Mouse (Mus musculus) midbrain, embryonic 12.5 days (tissue): ENCODE measurements around the gene Ly9. TPM values are rescaled to one million over a fixed set of nuclear protein-coding genes. Genes with fewer than 3 reads are reported as not detected.

Source experiments
- ATAC-seq: fragments of 200-750 bp; cut with Nextera tagmentation; 2 replicates; pipeline ENCODE4 v1.8.0; 2017; ENCODE audit warnings: low read depth, moderate TSS enrichment, moderate library complexity; ENCODE audit not compliant: low FRiP score
- H3K27ac ChIP-seq: fragments of 300-500 bp; sonication (generic); replicated peaks from 2 replicates; pipeline ENCODE4 v1.5.1; 2016; ENCODE audit warnings: mild to moderate bottlenecking
- H3K27me3 ChIP-seq: fragments of 300-500 bp; sonication (generic); 2 replicates; pipeline ENCODE4 v1.6.1; 2016; ENCODE audit warnings: mild to moderate bottlenecking
- H3K36me3 ChIP-seq: fragments of 300-500 bp; sonication (generic); 2 replicates; pipeline ENCODE4 v1.6.1; 2016
- H3K4me1 ChIP-seq: fragments of 300-500 bp; sonication (generic); 2 replicates; pipeline ENCODE4 v1.6.1; 2016
- H3K4me2 ChIP-seq: fragments of 300-500 bp; sonication (generic); replicated peaks from 2 replicates; pipeline ENCODE4 v1.6.1; 2016; ENCODE audit warnings: mild to moderate bottlenecking, moderate library complexity
- H3K4me3 ChIP-seq: fragments of 300-500 bp; sonication (generic); 2 replicates; pipeline ENCODE4 v1.5.1; 2016; ENCODE audit warnings: mild to moderate bottlenecking
- H3K9ac ChIP-seq: fragments of 300-500 bp; sonication (generic); replicated peaks from 2 replicates; pipeline ENCODE4 v1.6.1; 2016; ENCODE audit warnings: mild to moderate bottlenecking, moderate library complexity
- H3K9me3 ChIP-seq: fragments of 300-500 bp; sonication (generic); 2 replicates; pipeline ENCODE4 v1.6.1; 2016; ENCODE audit warnings: mild to moderate bottlenecking
- WGBS: fragments of 180-500 bp; shearing (Covaris S2); methylation state at CpG from one replicate; pipeline ENCODE4 v1.1.7; 2016; 5-methylcytosine and 5-hydroxymethylcytosine counted together
- polyA plus RNA-seq: library from polyadenylated mRNA; unstranded; fragments of >200 nt; fragmentation: Nextera tagmentation; extraction: Ambion mirVana; gene quantifications from 2 replicates; pipeline ENCODE4 v1.2.1, GENCODE M21; 2016

Ly9 gene
- 0.10 TPM in 1 of 2 replicates, not detected in the other for polyA plus RNA-seq

- H3K27me3 ChIP-seq = no peaks in the 10 kb centered on the region
- no peaks in the 10 kb centered on the region for H3K4me1 ChIP-seq
- H3K9me3 ChIP-seq = no peaks in the 10 kb centered on the region
- no peak within 1 kb of the TSS for H3K4me2 ChIP-seq
- WGBS = 82% methylated on average over 9 of the region's 9 CpGs
- H3K4me3 ChIP-seq = no peak within 1 kb of the TSS
- ATAC-seq = no peak
- H3K27ac ChIP-seq = no peak within 1 kb of the TSS
- no peak within 1 kb of the TSS for H3K9ac ChIP-seq
- no peaks in the 10 kb centered on the region for H3K36me3 ChIP-seq
Observed at GRCm38 (mm10) chr1:171607176-171607575, at the start of gene Ly9. Ly9 (minus strand) TSS chr1:171607410.

- no peaks in the 10 kb centered on the region for H3K9me3 ChIP-seq
- no peaks in the 10 kb centered on the region for H3K27me3 ChIP-seq
- H3K36me3 ChIP-seq = no peaks in the 10 kb centered on the region
- no peak within 1 kb of the TSS for H3K9ac ChIP-seq
- H3K27ac ChIP-seq = no peak within 1 kb of the TSS
- H3K4me3 ChIP-seq = no peak within 1 kb of the TSS
- ATAC-seq = no peak
- WGBS = 92% methylated on average over 5 of the region's 5 CpGs
- H3K4me1 ChIP-seq = no peaks in the 10 kb centered on the region
- no peak within 1 kb of the TSS for H3K4me2 ChIP-seq
Observed at GRCm38 (mm10) chr1:171652734-171653133, 45.5 kb upstream of the Ly9 start, which contains the start of gene Slamf7. Slamf7 (minus strand) TSS chr1:171653035.

GRCm38 (mm10) chr1:171648840-171649239, 41.6 kb upstream of the Ly9 start:
- Histone ChIP-seq H3K27ac (no peak overlapping the region), H3K27me3 (no peaks in the 10 kb centered on the region), H3K4me2 (no peak overlapping the region), H3K4me1 (no peaks in the 10 kb centered on the region), H3K4me3 (no peak overlapping the region), H3K36me3 (no peaks in the 10 kb centered on the region), H3K9me3 (no peaks in the 10 kb centered on the region), H3K9ac (no peak overlapping the region)
- no peak for ATAC-seq
- 78% methylated on average over 8 of the region's 8 CpGs for WGBS

- Histone ChIP-seq H3K9ac (no peak overlapping the region), H3K4me3 (no peak overlapping the region), H3K27ac (no peak overlapping the region), H3K4me2 (no peak overlapping the region), H3K4me1 (no peaks in the 10 kb centered on the region), H3K36me3 (no peaks in the 10 kb centered on the region), H3K9me3 (no peaks in the 10 kb centered on the region), H3K27me3 (no peaks in the 10 kb centered on the region)
- no peak for ATAC-seq
- 86% methylated on average over 5 of the region's 5 CpGs for WGBS
Observed at GRCm38 (mm10) chr1:171647716-171648115, 40.5 kb upstream of the Ly9 start.

- no peak overlapping the region for H3K27ac ChIP-seq
- H3K9me3 ChIP-seq = no peaks in the 10 kb centered on the region
- no peaks in the 10 kb centered on the region for H3K36me3 ChIP-seq
- no peak for ATAC-seq
- 78% methylated on average over 5 of the region's 5 CpGs for WGBS
- H3K4me1 ChIP-seq = no peaks in the 10 kb centered on the region
- no peaks in the 10 kb centered on the region for H3K27me3 ChIP-seq
- no peak overlapping the region for H3K4me3 ChIP-seq
- H3K9ac ChIP-seq = no peak overlapping the region
- no peak overlapping the region for H3K4me2 ChIP-seq
Observed at GRCm38 (mm10) chr1:171646429-171646940, 39.3 kb upstream of the Ly9 start.

DNA sequence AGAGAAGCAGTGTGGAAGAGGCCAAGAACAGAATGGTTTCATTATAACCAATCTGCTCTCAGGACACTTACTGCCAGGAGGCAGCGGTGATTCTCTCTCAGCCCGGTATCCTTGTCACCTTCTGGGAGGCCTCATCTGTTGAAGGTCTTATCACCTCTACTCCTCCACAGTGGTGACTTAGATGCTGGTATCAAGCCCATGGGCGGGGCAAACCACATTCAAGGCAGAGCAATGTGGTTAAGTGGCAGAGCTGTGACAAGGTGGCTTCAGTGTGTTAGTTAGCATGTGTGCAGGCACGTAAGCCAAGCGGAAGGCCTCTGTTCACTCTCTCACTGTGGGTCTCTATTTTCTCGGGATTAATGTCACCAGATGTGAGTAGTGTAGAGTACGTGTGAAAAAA, 36.4 kb upstream of the Ly9 start:
- WGBS = 82% methylated on average over 7 of the region's 7 CpGs

GRCm38 (mm10) chr1:171640796-171641195, 33.6 kb upstream of the Ly9 start:
- Histone ChIP-seq H3K9ac (no peak overlapping the region), H3K9me3 (no peaks in the 10 kb centered on the region), H3K27ac (no peak overlapping the region), H3K4me3 (no peak overlapping the region), H3K27me3 (no peaks in the 10 kb centered on the region), H3K4me2 (no peak overlapping the region), H3K36me3 (no peaks in the 10 kb centered on the region), H3K4me1 (no peaks in the 10 kb centered on the region)
- WGBS = 94% methylated on average over 6 of the region's 6 CpGs
- no peak for ATAC-seq

More for the DNA sequence above, 36.4 kb upstream of the Ly9 start:
- Histone ChIP-seq H3K4me3 (no peak overlapping the region), H3K27ac (no peak overlapping the region), H3K9me3 (no peaks in the 10 kb centered on the region), H3K4me2 (no peak overlapping the region), H3K9ac (no peak overlapping the region), H3K4me1 (no peaks in the 10 kb centered on the region), H3K27me3 (no peaks in the 10 kb centered on the region), H3K36me3 (no peaks in the 10 kb centered on the region)
- ATAC-seq = no peak

GRCm38 (mm10) chr1:171638686-171639085, 31.5 kb upstream of the Ly9 start:
- WGBS = 58% methylated on average over 2 of the region's 2 CpGs
- no peaks in the 10 kb centered on the region for H3K36me3 ChIP-seq
- no peaks in the 10 kb centered on the region for H3K27me3 ChIP-seq
- no peak overlapping the region for H3K4me3 ChIP-seq
- ATAC-seq = no peak
- no peak overlapping the region for H3K9ac ChIP-seq
- no peak overlapping the region for H3K27ac ChIP-seq
- no peaks in the 10 kb centered on the region for H3K9me3 ChIP-seq
- H3K4me2 ChIP-seq = no peak overlapping the region
- no peaks in the 10 kb centered on the region for H3K4me1 ChIP-seq

DNA sequence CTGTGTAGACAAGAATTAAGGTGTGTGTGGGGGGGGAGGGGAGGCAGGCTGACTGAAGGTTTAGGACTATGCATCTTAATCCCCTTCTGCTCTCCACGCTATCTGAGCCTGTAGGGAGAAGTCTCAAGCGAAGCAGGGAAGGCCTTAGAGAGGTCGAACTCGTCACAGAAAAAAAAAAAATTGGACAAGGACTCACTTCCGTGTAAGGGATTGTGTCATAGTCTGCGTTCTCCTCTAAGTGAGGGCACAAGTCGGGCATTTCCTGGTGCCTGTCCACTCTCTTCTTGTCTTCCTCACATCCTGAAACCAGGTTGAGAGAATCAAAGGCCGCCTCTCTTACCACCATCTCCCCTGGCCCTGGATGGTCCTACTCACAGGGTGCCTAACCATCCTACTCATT, 29.9 kb upstream of the Ly9 start:
- no peak for ATAC-seq
- Histone ChIP-seq H3K9ac (no peak overlapping the region), H3K36me3 (no peaks in the 10 kb centered on the region), H3K27me3 (no peaks in the 10 kb centered on the region), H3K9me3 (no peaks in the 10 kb centered on the region), H3K4me3 (no peak overlapping the region), H3K4me2 (no peak overlapping the region), H3K4me1 (no peaks in the 10 kb centered on the region), H3K27ac (no peak overlapping the region)
- 85% methylated on average over 8 of the region's 8 CpGs for WGBS

GRCm38 (mm10) chr1:171635696-171636095, 28.5 kb upstream of the Ly9 start:
- WGBS = 62% methylated on average over 6 of the region's 6 CpGs
- Histone ChIP-seq H3K9ac (no peak overlapping the region), H3K27ac (no peak overlapping the region), H3K4me1 (no peaks in the 10 kb centered on the region), H3K4me2 (no peak overlapping the region), H3K36me3 (no peaks in the 10 kb centered on the region), H3K9me3 (no peaks in the 10 kb centered on the region), H3K4me3 (no peak overlapping the region), H3K27me3 (no peaks in the 10 kb centered on the region)
- no peak for ATAC-seq

DNA sequence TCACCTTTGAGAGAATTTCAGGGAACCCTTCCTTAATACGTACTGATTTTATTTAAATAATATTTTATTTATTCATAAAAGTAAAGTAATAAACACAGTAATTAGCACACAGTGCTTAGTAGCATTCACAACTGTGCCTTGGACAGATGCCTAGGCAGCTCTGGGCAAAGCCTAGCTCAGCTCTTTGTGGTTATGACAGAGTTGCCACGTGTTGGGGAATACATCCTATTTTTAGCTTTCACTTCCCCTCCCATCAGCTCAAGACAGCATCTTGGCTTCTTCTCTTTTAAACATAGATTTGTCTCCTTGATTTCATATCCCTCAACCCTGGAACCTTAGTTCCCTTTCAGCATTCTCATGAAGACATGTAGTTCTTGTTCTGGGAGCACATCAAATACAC, 24.2 kb upstream of the Ly9 start:
- Histone ChIP-seq H3K4me1 (no peaks in the 10 kb centered on the region), H3K36me3 (no peaks in the 10 kb centered on the region), H3K4me3 (no peak overlapping the region), H3K27me3 (no peaks in the 10 kb centered on the region), H3K9ac (no peak overlapping the region), H3K9me3 (no peaks in the 10 kb centered on the region), H3K27ac (no peak overlapping the region), H3K4me2 (no peak overlapping the region)
- ATAC-seq = no peak
- 84% methylated on average over 2 of the region's 2 CpGs for WGBS

DNA sequence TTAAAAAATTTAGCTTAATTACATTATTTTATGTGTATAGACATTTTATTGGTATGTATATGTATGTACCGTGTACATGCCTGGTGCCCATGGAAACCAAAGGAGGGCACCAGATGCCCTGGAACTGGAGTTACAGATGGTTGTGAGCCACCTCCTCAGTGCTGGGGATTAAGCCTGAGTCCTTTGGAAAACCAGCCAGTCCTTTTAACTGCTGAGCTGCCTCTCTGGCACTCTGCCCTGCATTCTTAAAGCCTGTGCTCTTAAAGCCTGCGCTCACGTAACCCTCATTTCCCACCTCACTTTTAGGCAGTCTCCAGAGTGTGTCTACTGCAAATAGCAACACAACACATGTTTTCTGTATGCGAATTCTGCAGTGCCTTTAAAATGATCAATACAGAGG, 23.7 kb upstream of the Ly9 start:
- no peaks in the 10 kb centered on the region for H3K4me1 ChIP-seq
- no peaks in the 10 kb centered on the region for H3K27me3 ChIP-seq
- H3K27ac ChIP-seq = no peak overlapping the region
- ATAC-seq = no peak
- no peaks in the 10 kb centered on the region for H3K36me3 ChIP-seq
- H3K9me3 ChIP-seq = no peaks in the 10 kb centered on the region
- H3K4me3 ChIP-seq = no peak overlapping the region
- 83% methylated on average over 4 of the region's 4 CpGs for WGBS
- H3K9ac ChIP-seq = no peak overlapping the region
- no peak overlapping the region for H3K4me2 ChIP-seq

- no peaks in the 10 kb centered on the region for H3K36me3 ChIP-seq
- no peak for ATAC-seq
- no peaks in the 10 kb centered on the region for H3K4me1 ChIP-seq
- no peak overlapping the region for H3K27ac ChIP-seq
- WGBS = 86% methylated on average over 7 of the region's 7 CpGs
- no peaks in the 10 kb centered on the region for H3K27me3 ChIP-seq
- H3K9me3 ChIP-seq = no peaks in the 10 kb centered on the region
- no peak overlapping the region for H3K9ac ChIP-seq
- no peak overlapping the region for H3K4me2 ChIP-seq
- no peak overlapping the region for H3K4me3 ChIP-seq
Observed at GRCm38 (mm10) chr1:171630041-171630440, 22.8 kb upstream of the Ly9 start.
